Mouse (Mus musculus) CD4-positive, CD25-positive, alpha-beta regulatory T cell (primary cell): ENCODE data around the gene Dupd1. TPM values are rescaled to one million over a fixed set of nuclear protein-coding genes. Genes with fewer than 3 reads are reported as not detected.

Experiments
- polyA plus RNA-seq: library from polyadenylated mRNA; unstranded; fragments of 100-300 nt; shearing (Covaris generic); gene quantifications from one replicate; pipeline ENCODE4 v1.2.1, GENCODE M21; 2017

The Dupd1 gene
- polyA plus RNA-seq, result not detected

DNA sequence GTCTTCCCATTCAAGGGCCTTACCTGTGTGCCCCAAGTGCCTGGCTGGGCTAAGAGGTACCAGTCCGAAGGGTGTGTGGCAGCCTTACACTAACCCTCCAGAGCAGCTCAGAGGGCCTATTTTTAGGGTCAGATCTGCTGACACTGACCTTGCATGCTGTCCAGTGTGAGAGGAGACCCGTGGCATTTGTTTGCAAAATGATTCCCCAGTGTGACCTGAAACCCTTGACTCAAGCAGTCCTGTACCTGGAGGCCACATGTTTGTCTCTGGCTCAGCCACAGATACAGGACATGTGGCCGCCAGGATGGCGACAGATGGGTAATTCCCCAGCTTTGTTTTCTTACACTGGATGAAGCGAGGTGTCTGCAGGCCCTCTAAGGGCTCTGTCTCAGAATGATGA lies at the start of gene Dupd1:
Gene Dupd1, minus strand, starts transcription at position 91 of the 400 bp plus-strand sequence.

GRCm38 (mm10) chr14:21750881-21751542 lies 36.6 kb upstream of the Dupd1 start, which contains the start of gene Dusp13:
Dusp13 (minus strand) TSS chr14:21751181.

GRCm38 (mm10) chr14:21750008-21750880 lies 35.9 kb upstream of the Dupd1 start, which contains the start of gene Samd8:
Samd8 (plus strand) TSS chr14:21750531.

Other genes starting within 250 kb of the Dupd1 start
- gene Kat6b, start 233.1 kb downstream of the Dupd1 start, polyA plus RNA-seq, result 21.1 TPM
- gene Samd8, start 36.0 kb upstream of the Dupd1 start, polyA plus RNA-seq, result 8.8 TPM
- not detected for gene Dusp13, start 36.6 kb upstream of the Dupd1 start, polyA plus RNA-seq
- gene Vdac2, start 110.7 kb upstream of the Dupd1 start, polyA plus RNA-seq, result 177 TPM
- gene Comtd1, start 134.4 kb upstream of the Dupd1 start, polyA plus RNA-seq, result 30.0 TPM